ENCODE assay signal across 8 mouse cellular contexts in genomic region chr1:86503165-86503747, GRCm38 (mm10). TPM values are rescaled to one million over a fixed set of nuclear protein-coding genes. Genes with fewer than 3 reads are reported as not detected.
DNase-seq lines count a peak whose midpoint lies in the region; ATAC-seq and TF ChIP-seq lines count a peak whose summit lies in the region.

No protein-coding gene starts in this region.

- H3K4me1 ChIP-seq in kidney, embryonic 14.5 days (ENCODE audit: control insufficient read depth, insufficient read depth, low read length), result peaks cover 50% of the 10 kb centered on the region
- H3K4me1 ChIP-seq in hindbrain, embryonic 15.5 days (replicated peaks), result peaks cover 58% of the 10 kb centered on the region
- peaks cover 21% of the 10 kb centered on the region for H3K4me1 ChIP-seq in lung, embryonic 14.5 days (ENCODE audit: insufficient read depth)

- H3K36me3 ChIP-seq in kidney, embryonic 14.5 days (ENCODE audit: control insufficient read depth, insufficient read depth, low read length), result no peaks in the 10 kb centered on the region
- no peaks in the 10 kb centered on the region for H3K36me3 ChIP-seq in hindbrain, embryonic 15.5 days
- H3K36me3 ChIP-seq in lung, embryonic 14.5 days (ENCODE audit: insufficient read depth), result no peaks in the 10 kb centered on the region

- peak; percentile 14 for ATAC-seq in kidney, embryonic 14.5 days (ENCODE audit: low FRiP score, low TSS enrichment)
- ATAC-seq in hindbrain, embryonic 15.5 days (ENCODE audit: low FRiP score, low read depth), result no peak
- peak; percentile 25 for ATAC-seq in lung, embryonic 14.5 days (ENCODE audit: insufficient read depth)
- ATAC-seq in neutrophil, adult 5-6 weeks (ENCODE audit: extremely low read depth, insufficient number of reproducible peaks, low FRiP score, poor library complexity, severe bottlenecking), result peak; percentile 51

- peak overlapping the region; percentile 97 for H3K27ac ChIP-seq in kidney, embryonic 14.5 days (ENCODE audit: low read depth, low read length)
- peak overlapping the region; percentile 95 for H3K27ac ChIP-seq in hindbrain, embryonic 15.5 days (replicated peaks)
- H3K27ac ChIP-seq in lung, embryonic 14.5 days (ENCODE audit: low read depth), result peak overlapping the region; percentile 99

- no peak for DNase-seq in kidney, adult 18-20 months
- DNase-seq in embryo, embryonic 11 days, result peak; percentile 84
- peak; percentile 76 for DNase-seq in lung, embryonic 14.5 days
- DNase-seq in Muller cell, postnatal 12 days (ENCODE audit: inconsistent ontology term), result no peak
- DNase-seq in frontal cortex, adult 2 months (ENCODE audit: extremely low spot score in 1 of 2, low spot score in 1 of 2), result no peak

- H3K4me2 ChIP-seq in kidney, embryonic 14.5 days (replicated peaks; ENCODE audit: low read depth, low read length), result peak overlapping the region; percentile 67
- peak overlapping the region; percentile 81 for H3K4me2 ChIP-seq in hindbrain, embryonic 15.5 days
- peak overlapping the region; percentile 81 for H3K4me2 ChIP-seq in lung, embryonic 14.5 days

- no peak for TF ChIP-seq CTCF in lung, embryonic 14.5 days (IDR thresholded peaks at IDR 0.05; ENCODE audit: low read depth)

- no peaks in the 10 kb centered on the region for H3K27me3 ChIP-seq in kidney, embryonic 14.5 days (ENCODE audit: control insufficient read depth, insufficient read depth, low read length)
- H3K27me3 ChIP-seq in hindbrain, embryonic 15.5 days, result no peaks in the 10 kb centered on the region
- no peaks in the 10 kb centered on the region for H3K27me3 ChIP-seq in lung, embryonic 14.5 days (ENCODE audit: insufficient read depth, low read length)

- H3K4me3 ChIP-seq in kidney, embryonic 14.5 days (ENCODE audit: low read length), result peak overlapping the region; percentile 41; the same call in 1 of the 2 replicates
- H3K4me3 ChIP-seq in hindbrain, embryonic 15.5 days, result peak overlapping the region; percentile 50
- peak overlapping the region; percentile 42 for H3K4me3 ChIP-seq in lung, embryonic 14.5 days (ENCODE audit: low read depth, low read length)

- H3K9ac ChIP-seq in kidney, embryonic 14.5 days (ENCODE audit: low read depth, low read length), result peak overlapping the region; percentile 68
- peak overlapping the region; percentile 69 for H3K9ac ChIP-seq in hindbrain, embryonic 15.5 days
- H3K9ac ChIP-seq in lung, embryonic 14.5 days, result peak overlapping the region; percentile 71

- H3K9me3 ChIP-seq in kidney, embryonic 14.5 days (ENCODE audit: control insufficient read depth, low read length), result no peaks in the 10 kb centered on the region
- no peaks in the 10 kb centered on the region for H3K9me3 ChIP-seq in hindbrain, embryonic 15.5 days
- no peaks in the 10 kb centered on the region for H3K9me3 ChIP-seq in lung, embryonic 14.5 days (ENCODE audit: low read depth, low read length)

- 14% methylated on average over 16 of the region's 16 CpGs for WGBS in kidney, embryonic 14.5 days
- 16% methylated on average over 16 of the region's 16 CpGs for WGBS in hindbrain, embryonic 15.5 days
- 19% methylated on average over 16 of the region's 16 CpGs for WGBS in lung, embryonic 14.5 days

RNA-seq across cellular contexts. Expression of gene Ptma, which starts 23.3 kb away (rescaled TPM):
- polyA plus RNA-seq in kidney, embryonic 14.5 days (2014; fragmentation: Nextera tagmentation; extraction: Ambion mirVana), result 3,750 and 4,450 TPM in 2 replicates
- polyA plus RNA-seq in hindbrain, embryonic 15.5 days (2015; fragmentation: Nextera tagmentation; extraction: Ambion mirVana), result 1,392 and 1,427 TPM in 2 replicates
- 3,453 and 3,547 TPM in 2 replicates for polyA plus RNA-seq in lung, embryonic 14.5 days (2014; fragmentation: Nextera tagmentation; extraction: Ambion mirVana)
- total RNA-seq in neutrophil, adult 5-6 weeks (2017), result 1,253 and 1,399 TPM in 2 replicates
- 707 and 751 TPM in 2 replicates for polyA plus RNA-seq in frontal cortex, adult 2 months (2012; rRNA removed)

Comparison
In these comparisons a context has a peak if more than half of its experiments do, and no peak if none do; other contexts are left out.
1. DNase-seq: peak in embryo, embryonic 11 days (single experiment) and lung, embryonic 14.5 days (single experiment); none in kidney, adult 18-20 months (single experiment), Muller cell, postnatal 12 days (single experiment) and frontal cortex, adult 2 months (0 of 2).
2. Peak in every context shown above with its lines, with median percentiles within 50 percentile points of each other: H3K27ac ChIP-seq, H3K4me2 ChIP-seq, H3K4me3 ChIP-seq and H3K9ac ChIP-seq.